Mouse (Mus musculus) small intestine, adult 2 months (tissue): ENCODE results near the gene Chrna7.

ENCODE experiments used
- CTCF ChIP-seq: fragments of 200-500 bp; IDR thresholded peaks from 2 replicates; pipeline ENCODE4 v1.5.1; 2012; ENCODE audit warnings: low read depth, mild to moderate bottlenecking, control low read depth, inconsistent platforms, low read length, moderate library complexity, mixed read lengths; ENCODE audit not compliant: insufficient replicate concordance, insufficient read length; ENCODE audit errors: extremely low read depth
- POLR2A ChIP-seq: fragments of 200-500 bp; IDR thresholded peaks from 2 replicates; pipeline ENCODE4 v1.6.1; 2012; ENCODE audit warnings: low read depth, mild to moderate bottlenecking, control low read depth, inconsistent platforms, low read length, moderate library complexity

GRCm38 (mm10) chr7:63162272-63162864 lies 50.0 kb downstream of the Chrna7 start:
- TF ChIP-seq CTCF (no peak), POLR2A (no peak)
